Mouse (Mus musculus): ENCODE data around the gene Nrxn1.

GRCm38 (mm10) chr17:91000389-91000788 is 92.5 kb downstream of the Nrxn1 start:
- TF ChIP-seq POLR2A (IDR thresholded peaks at IDR 0.05; ENCODE audit: insufficient read depth, low read depth, low read length), result no peak
- TF ChIP-seq CTCF (IDR thresholded peaks at IDR 0.05; ENCODE audit: insufficient read depth, low read depth, low read length), result no peak
